Mouse (Mus musculus): ENCODE results near the gene Hlf.

GRCm38 (mm10) chr11:90364865-90365264 is 25.8 kb downstream of the Hlf start:
- TF ChIP-seq CTCF (IDR thresholded peaks at IDR 0.05; ENCODE audit: insufficient read depth, low read depth, low read length) = no peak
- no peak for TF ChIP-seq POLR2A (IDR thresholded peaks at IDR 0.05; ENCODE audit: insufficient read depth, low read depth, low read length)

Data from olfactory bulb, adult 2 months (tissue).